Mouse (Mus musculus): ENCODE measurements around the gene Pigl.
"Not testable (repeated sequence)": the region's sequence is repeated elsewhere in the genome, so short reads cannot be mapped to it uniquely, and the experiment has no call there.

- not testable (repeated sequence) for TF ChIP-seq CTCF (IDR thresholded peaks at IDR 0.05; ENCODE audit: low read depth); EP300 (optimal IDR thresholded peaks at IDR 0.05)
Observed at GRCm38 (mm10) chr11:62462529-62462928, 4.3 kb downstream of the Pigl start.
